Mouse (Mus musculus): ENCODE data around the gene 4930470P17Rik. TPM values are rescaled to one million over a fixed set of nuclear protein-coding genes. Genes with fewer than 3 reads are reported as not detected.

The 4930470P17Rik gene
- total RNA-seq, 2 experiments from 2014 or later = not detected

DNA sequence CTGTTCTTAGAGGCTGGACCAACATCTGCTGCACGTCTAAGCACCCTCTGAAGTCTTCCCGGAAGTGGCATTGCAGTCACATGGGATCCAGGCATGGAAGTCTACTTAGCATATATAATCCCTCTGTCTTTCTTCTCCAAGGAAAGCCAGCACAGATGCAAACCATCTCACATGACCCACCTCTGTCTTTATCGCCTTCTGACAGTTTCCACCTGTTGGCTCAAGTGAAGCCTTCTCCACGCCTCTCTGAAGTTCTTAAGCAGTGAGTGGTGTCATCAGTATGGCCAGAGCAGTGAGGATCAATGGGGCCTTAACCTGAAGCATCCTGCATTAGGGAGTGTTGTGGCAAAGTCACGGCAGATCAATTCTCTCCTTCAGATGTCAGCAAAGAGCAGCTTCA lies 23.2 kb downstream of the 4930470P17Rik start:
- DNase-seq = no peak

DNA sequence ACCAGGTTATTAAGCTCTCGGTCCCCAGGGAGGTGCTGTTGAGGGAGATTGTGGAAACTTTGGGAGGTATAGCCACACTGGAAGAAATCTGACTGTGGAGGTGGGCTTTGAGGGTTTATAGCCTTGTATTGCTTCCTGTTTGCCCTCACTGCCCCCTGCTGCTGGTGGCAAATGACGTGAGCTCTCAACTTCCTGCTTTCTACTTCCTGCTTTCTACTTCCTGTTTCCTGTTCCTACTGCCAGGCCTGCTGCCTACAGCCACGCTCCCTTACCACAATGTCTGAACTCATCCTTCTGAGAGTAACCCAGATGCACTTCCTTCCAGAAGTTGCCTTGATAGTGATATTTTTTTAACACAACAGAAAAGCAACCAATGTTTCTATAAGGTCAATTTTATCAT lies 24.3 kb downstream of the 4930470P17Rik start:
- no peak for DNase-seq

DNA sequence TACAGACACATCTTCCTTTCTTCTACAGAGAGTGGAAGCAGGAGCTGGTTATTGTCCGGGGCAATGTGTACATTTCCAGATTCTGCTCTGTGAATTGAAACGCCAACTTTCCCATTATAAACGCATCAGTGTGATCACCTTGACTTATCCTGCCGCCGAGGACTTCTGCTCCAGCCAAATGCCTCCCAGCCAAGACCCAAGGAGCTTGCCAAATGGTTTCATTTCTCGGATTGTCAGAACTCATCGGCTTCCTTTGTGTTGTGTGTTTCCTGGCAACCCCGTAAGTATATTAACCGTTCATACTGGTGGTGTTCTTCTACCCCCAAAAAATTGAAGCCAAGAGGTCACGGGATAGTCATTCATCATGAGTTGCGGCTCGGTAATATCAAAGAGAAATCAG lies 25.7 kb downstream of the 4930470P17Rik start:
- DNase-seq = no peak

DNA sequence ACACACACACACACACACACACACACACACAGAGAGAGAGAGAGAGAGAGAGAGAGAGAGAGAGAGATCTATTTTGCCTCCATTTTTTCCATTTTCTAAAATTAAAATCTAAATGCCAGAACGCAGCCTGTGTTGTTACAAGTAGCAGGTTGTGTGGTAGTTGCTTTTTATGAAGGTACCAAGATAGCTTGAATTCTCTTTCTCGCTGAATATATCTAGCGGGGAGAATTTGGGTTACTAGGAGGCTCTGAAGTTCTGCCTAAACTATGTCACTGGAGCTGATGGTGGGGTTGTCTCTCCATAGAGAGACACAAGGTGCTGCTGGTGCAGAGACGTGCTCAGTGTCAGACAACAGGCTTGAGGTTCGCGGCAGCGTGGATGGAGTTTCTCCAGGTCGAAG lies 36.8 kb downstream of the 4930470P17Rik start:
- DNase-seq = no peak

DNA sequence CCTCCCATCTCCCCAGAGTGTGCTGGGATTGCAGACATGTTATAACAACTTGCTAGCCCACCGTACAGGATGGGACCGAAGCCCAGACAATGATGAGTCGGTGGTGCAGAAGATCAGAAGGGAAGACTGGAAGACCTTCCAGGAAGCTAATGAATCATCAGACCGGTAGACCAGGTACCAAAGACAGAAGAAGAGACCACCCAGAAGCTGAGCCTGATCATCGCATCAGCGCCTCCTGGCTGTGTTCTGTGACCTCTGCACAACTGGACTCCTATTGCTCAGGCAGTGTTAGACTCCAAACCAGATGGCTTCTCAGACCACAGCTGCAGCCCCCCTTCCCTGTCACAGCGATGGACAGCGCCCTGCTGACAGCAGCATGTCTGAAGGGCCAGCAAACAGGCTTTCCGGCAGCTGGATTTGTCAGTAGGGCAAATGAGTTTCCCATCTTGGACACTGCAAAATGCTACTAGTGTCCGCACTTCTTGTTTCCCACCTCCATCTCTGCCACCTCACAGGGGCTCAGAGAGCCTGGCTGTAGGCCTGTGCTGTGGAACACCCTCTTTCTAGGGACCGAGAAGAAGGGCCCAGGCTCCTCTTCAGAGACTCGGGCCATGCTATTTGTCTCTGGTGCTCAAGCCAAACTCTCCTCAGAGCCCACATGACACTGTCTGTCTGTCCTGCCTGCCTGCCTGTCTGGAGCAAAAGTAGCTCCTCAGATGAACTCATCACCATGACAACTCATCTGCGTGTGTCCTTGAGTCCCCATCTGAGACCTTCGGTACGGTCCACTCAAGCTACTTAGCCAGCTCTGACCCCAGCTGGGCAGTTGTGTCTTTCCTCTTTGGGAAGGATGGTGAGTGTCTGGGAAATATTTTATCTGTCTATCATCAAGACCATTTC lies 37.6 kb downstream of the 4930470P17Rik start:
- DNase-seq = no peak

DNA sequence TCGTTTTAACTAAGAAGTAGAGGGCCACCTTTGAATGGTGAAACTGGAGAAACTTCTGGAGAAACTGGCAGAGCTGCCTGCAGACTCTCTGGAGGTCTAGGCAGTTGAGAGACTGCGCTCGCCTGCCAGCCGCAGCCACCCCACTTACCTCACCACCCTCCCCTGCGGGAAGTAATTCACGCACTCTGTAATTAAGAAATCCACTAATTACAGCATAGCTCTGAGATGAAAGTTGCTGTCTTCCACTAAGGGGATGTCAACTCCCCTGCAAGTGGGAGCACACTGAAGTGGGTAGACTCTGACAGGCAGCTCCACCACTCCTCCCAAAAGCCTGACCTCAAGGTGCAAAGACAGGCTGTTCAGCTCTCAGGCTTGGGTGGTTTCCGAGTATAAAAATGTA lies 49.7 kb downstream of the 4930470P17Rik start:
- no peak for DNase-seq

DNA sequence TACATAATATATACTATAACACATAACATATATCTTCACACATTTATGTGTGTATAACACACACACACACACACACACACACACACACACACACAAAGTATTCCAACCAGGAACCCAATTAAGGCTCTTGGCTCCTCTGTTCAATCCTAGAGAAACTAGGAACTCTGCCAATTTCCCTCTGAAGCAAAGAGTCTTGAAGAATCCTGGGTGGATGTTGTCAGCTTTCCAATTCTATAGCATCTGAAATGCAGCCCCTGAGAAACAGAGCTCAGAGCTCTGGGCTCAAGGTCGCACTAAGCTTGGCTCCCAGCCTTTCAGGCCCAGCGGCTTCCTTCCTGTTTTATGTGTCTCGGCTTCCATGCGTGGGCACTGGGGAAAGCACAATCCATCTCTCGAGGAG lies 51.6 kb downstream of the 4930470P17Rik start:
- DNase-seq = no peak

DNA sequence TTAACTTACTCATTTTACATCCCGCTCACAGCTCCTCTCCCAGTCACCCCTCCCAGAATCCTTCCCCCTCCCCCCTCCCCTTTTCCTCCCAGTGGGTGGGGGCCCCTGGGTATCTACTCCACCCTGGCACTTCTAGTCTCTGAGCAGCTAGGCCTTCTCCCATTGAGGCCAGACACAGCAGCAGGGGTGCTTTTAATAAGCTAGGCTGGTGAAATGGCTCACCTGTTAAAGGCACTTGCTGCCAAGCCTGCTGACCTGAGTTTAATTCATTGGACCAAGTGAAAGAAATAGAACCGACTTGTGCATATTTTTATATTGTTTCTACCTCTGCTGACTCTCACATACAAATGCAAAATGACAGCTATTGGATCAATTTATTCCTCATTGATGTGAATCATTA lies 52.7 kb downstream of the 4930470P17Rik start:
- no peak for DNase-seq

DNA sequence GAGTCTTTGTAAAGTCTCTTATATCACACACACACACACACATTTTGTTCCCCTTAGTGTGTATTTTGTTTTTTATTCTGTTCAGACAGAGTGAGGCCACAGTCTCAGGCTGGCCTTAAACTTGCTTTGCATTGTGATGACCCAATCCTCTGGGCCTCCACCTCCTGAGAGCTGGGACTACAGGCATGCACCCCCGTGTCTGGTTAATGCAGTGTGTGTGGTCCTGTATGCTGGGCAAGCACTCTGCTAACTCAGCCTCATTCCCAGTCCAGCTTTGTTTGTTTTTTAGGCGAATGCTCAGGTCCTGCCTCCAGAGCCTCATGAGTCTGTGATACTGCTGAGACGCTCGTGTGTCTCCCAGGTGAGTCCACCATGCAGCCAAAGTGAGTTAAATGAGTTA lies 53.8 kb downstream of the 4930470P17Rik start:
- DNase-seq = no peak

DNA sequence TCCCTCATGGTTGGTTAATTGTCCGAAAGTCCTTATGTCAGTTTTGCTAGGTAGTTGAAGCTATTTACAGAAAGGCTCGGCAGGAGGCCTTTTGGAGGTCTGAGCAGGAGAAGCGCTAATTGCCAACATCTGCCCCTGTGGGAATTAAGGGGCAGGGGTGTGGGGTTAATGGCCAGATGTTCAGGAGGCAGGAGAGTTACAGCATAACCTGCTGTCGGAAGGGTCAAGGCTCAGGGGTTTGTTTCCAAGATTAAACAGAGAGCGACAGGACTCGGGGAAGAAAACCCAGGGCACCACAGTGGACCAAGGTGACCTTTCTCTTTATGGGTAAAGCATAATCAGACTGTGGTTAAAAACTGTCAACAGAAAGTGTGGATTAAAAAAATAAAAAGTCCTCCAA lies 54.3 kb downstream of the 4930470P17Rik start:
- DNase-seq = no peak

DNA sequence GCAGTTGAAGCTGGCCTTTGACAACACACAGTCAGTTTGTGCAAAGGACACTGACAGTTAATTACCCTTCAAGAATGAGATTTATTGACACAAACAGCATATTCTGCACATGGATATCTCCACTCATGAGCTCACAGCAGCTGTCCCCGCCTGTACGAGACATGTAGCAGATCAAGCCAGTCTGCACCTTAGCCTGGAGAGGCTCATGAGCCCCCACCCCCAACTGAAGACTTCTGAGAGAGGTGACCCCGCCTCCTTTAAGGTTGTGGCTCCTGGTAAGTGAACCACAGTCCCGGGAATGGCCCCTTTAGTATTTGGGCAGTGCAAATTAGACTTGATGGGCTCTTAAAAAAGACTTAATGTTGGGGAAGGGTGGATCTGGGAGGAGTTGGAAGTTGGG lies 56.1 kb downstream of the 4930470P17Rik start:
- no peak for DNase-seq

DNA sequence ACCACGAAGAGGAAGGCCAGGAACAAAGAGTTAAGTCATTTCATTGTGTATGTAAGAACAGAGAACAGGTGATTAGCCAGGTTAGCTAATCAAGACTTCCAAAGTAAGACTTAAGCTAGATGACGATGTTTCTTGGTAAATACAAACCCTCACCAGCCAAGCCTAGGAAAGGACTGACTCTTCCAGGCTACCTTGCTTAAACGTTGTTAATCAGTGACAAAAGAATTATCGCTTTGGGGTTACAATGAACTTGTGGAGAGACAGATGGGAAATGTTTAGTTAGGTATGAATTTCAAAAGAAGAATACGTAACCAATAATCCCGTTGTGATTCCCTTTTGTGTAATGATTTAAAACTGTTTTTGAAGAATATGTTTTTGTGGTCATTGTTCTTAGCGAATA lies 56.9 kb downstream of the 4930470P17Rik start:
- no peak for DNase-seq

DNA sequence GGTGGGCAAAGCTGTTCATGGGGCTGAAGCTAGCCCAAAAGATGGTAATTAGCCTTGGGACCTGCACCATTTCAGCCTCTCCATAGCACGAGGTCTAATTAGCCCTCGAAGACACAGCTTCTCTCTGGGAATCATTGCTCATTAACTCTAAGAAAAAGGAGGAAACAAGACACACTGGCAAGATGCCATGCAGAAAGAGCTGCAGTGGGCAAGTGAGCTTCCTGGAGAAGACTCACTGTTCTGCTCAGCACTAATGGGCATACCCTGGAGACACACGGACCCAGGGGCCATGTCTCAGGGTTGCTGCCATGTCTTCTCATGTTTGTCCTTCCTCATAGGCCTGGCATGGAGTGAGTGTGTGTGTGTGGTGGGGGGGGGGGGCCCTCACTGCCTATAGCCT lies 57.7 kb downstream of the 4930470P17Rik start:
- DNase-seq = no peak

DNA sequence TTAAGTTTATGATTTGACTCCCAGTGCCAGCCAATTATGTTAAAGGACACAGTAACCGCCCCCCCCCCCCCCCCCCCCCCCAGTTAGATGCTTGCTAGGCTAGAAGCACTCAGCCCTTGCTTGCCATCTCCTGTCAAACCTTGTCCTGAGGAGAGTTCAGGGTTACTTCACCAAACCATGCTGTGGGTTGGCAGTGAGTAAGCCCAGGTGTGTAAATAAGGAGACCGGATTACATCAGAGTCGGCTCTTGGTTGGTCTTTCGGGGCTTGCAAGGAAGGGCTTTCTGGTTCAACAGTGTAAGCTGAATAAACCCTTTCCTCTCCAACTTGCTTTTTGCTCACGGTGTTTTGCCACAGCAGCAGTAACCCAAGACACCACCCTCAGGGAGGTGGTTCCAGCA lies 58.2 kb downstream of the 4930470P17Rik start:
- no peak for DNase-seq

DNA sequence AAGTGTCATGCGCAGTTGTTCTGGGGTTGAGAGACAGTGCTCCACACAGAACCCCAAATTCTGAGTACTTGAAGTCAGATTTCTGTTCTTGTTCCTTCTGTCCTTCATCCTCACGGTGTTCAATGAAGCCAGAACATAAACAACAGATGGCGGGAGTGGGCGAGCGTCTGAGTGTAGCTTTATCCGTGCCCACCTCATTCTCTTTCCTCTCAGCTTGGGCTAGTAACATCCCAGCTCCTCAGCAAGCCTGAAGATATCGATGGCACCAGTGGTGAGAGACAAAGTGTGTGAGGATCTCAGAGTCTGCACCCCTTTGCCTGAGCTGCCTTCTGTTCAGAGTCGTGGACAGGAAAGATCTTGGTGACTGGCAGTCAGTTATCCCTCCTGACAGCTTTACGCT lies 62.6 kb downstream of the 4930470P17Rik start:
- no peak for DNase-seq

DNA sequence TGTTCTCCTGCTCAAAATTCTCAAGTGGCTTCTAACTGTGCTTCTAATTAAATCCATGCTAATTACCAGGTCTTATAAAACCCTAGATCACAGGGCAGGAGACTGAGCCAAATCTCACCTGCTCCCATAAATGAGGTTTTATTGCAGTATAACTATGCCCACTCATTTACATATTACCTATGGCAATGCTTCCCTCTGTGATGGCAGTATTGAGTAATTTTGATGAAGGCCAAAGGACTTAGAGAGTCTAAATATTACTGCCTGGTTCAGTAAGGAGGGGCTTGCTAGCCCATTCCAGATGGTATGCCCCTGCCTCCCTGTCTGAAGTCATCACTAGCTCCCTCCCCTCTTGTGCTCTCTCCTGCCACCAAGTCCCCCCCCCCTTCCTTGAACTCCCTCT lies 66.0 kb downstream of the 4930470P17Rik start:
- no peak for DNase-seq

DNA sequence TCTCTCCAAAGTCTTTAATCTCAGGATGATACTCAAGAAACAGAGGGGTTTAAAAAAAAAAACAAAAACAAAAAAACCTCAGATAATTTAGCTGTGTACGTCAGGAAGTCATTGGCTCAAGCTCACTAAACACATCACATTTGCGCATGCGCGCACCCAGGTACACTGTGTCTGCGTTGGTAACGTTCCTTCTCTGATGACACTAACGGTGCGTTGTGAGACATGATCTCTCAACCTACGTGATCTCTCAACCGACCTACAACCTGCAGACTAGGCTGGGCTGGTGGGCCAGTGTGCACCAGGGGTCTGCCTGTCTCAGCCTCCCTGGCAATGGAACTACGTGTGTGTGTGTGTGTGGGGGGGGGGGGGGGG lies 67.0 kb downstream of the 4930470P17Rik start:
- no peak for DNase-seq

DNA sequence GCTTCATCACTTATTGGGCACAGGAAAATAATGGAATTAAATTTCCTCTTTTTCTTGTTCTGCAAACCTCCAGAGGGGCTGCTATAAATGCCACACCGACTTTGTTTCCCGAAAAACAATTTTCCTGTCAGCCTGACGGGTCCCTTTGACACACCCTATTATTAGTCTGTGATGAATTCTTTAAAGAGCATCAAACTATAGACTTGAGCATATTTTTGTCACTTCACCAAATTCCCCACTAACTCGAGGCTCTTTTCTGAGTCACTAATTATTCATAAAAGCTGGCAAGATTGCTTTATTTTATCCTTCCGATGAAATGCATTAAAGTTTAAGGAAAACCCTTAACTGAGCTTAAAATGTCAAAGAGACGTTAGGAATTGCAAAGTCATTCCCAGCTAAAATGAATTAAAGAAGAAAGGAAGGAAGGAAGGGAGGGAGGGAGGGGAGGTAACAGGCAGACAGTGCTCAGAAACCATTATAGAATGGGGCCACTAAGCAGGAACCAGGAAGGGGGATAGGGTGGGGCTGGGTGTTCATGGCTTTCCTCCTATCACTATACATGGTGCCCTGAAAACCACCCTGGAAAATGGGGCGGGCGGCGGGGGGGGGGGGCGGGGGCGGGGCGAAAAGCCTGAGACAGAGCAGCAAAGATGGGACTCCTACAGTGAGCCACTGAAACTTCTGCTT lies 67.6 kb downstream of the 4930470P17Rik start:
- DNase-seq = no peak

DNA sequence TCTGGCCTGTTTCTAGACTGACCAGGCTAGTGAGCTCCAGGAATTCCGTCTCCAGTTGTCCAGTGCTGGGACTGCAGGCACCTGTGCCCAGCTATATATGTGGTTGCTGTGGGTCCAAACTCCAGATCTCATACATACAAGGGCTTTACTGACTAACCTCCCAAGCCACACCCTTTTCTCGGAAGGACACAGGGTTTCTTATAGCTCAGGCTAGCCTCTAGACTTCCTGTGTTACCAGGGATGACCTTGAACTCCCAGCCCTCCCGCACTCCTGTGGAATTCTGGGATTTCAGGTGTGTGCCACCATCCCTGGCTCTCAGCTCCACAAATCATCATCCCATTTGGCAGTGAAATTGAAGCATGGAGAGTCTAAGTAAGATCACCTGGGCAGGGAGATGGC lies 71.6 kb downstream of the 4930470P17Rik start:
- no peak for DNase-seq

DNA sequence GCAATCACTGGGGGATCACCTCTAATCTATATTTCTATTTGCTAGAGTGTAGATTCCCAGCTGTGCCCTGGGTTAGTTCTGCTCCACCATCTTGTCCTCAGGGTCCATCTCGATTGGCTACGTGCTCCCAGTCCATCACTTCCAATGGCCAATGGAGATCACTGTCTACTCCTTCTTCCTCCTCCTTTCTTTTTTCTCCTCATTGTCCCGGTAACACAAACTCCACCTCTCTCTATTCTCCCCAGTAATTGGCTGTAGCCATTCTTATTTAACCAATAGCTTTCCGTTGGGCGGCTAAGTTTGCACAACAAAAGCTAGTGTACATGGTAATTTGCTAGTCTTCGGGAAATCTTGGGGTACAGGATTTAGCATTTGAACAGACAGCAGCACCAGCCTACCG lies 72.1 kb downstream of the 4930470P17Rik start:
- no peak for DNase-seq
